Mouse (Mus musculus) intestine, postnatal 0 days (tissue): ENCODE measurements around the gene Tbc1d24. TPM values are rescaled to one million over a fixed set of nuclear protein-coding genes. Genes with fewer than 3 reads are reported as not detected.

Experiments used
- ATAC-seq: fragments of 200-750 bp; cut with Nextera tagmentation; 2 replicates; pipeline ENCODE4 v1.8.0; 2017; ENCODE audit warnings: mild to moderate bottlenecking, moderate TSS enrichment, moderate library complexity
- H3K27ac ChIP-seq: fragments of 300-500 bp; sonication (generic); 2 replicates; pipeline ENCODE4 v1.5.1; 2014; ENCODE audit warnings: mild to moderate bottlenecking, low read depth, low read length, moderate library complexity
- H3K27me3 ChIP-seq: fragments of 300-500 bp; sonication (generic); replicated peaks from 2 replicates; pipeline ENCODE4 v1.6.1; 2014; ENCODE audit warnings: low read length, mixed read lengths; ENCODE audit not compliant: control insufficient read depth, insufficient read depth
- H3K36me3 ChIP-seq: fragments of 300-500 bp; sonication (generic); 2 replicates; pipeline ENCODE4 v1.6.1; 2014; ENCODE audit warnings: mild to moderate bottlenecking, moderate library complexity; ENCODE audit not compliant: control insufficient read depth, insufficient read depth
- H3K4me1 ChIP-seq: fragments of 300-500 bp; sonication (generic); replicated peaks from 2 replicates; pipeline ENCODE4 v1.6.1; 2014; ENCODE audit warnings: antibody characterized with exemption, low read length, mixed read lengths; ENCODE audit not compliant: control insufficient read depth, insufficient read depth
- H3K4me2 ChIP-seq: fragments of 300-500 bp; sonication (generic); replicated peaks from 2 replicates; pipeline ENCODE4 v1.6.1; 2014; ENCODE audit warnings: low read depth, mild to moderate bottlenecking, moderate library complexity
- H3K4me3 ChIP-seq: fragments of 300-500 bp; sonication (generic); 2 replicates; pipeline ENCODE4 v1.5.1; 2014; ENCODE audit warnings: low read depth, low read length
- H3K9ac ChIP-seq: fragments of 300-500 bp; sonication (generic); 2 replicates; pipeline ENCODE4 v1.6.1; 2014; ENCODE audit warnings: mild to moderate bottlenecking, low read depth, low read length
- H3K9me3 ChIP-seq: fragments of 300-500 bp; sonication (generic); 2 replicates; pipeline ENCODE4 v1.6.1; 2016; ENCODE audit warnings: mixed run types; ENCODE audit not compliant: control insufficient read depth
- CTCF ChIP-seq: sonication (generic); IDR thresholded peaks from 2 replicates; pipeline ENCODE4 v1.5.1; 2016; ENCODE audit warnings: low read depth, mild to moderate bottlenecking, control low read depth, antibody characterized with exemption, moderate library complexity
- WGBS: fragments of 180-500 bp; shearing (Covaris S2); extraction: QIAGEN DNeasy Blood & Tissue Kit; methylation state at CpG from one replicate; pipeline ENCODE4 v1.1.7; 2014; 5-methylcytosine and 5-hydroxymethylcytosine counted together
- polyA plus RNA-seq: library from polyadenylated mRNA; unstranded; fragments of >200 nt; fragmentation: Nextera tagmentation; extraction: Ambion mirVana; gene quantifications from 2 replicates; pipeline ENCODE4 v1.2.1, GENCODE M21; 2015

Gene Tbc1d24
- polyA plus RNA-seq, 1 experiment from 2014 or later: 3.1 TPM

DNA sequence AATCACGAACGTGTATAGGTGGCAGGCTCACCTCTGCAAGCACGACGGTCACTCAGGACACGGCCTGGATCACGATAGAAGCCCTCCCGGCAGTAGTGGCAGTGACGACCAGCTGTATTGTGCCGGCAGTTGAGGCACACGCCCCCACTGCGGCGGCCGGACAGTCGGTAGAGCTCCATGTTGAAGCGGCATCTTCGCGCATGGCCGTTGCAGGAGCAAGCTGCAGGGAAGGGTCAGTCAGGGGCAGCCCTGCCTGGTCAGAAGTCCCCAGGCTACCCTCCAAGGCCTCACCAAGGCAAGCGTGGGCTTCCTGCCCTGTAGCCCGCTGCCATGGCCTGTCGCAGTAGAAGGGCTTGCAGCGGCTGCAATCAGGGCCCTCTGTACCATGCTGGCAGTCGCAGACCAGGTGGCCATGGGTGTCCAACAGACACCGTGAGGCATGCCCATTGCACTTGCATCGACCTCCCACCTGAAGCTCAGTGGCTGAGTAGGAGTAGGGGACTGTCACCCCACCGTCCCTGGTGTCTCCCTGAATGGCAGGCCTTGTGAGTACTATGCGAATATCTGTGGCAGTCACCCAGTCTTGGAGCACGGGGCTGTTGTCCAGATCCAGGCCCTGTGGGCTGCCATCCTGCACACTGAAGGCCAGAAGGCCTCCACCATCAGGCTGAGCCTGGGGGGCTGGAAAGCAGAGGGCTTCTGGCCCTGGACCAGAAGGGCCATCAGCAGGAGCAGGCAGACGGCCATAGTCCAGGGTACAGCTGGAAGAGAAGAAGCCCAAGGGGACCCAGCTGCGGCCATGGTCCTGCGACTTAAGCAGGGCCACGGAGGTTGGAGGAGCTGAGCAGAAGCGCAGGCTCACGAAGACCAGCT is 2.6 kb upstream of the Tbc1d24 start:
- Histone ChIP-seq H3K36me3 (no peaks in the 10 kb centered on the region; the same call in 1 of the 2 replicates), H3K4me2 (peak overlapping the region; percentile 67), H3K4me1 (peaks cover 20% of the 10 kb centered on the region), H3K9ac (no peak overlapping the region), H3K9me3 (no peaks in the 10 kb centered on the region), H3K27me3 (peaks cover 14% of the 10 kb centered on the region; the same call in 1 of the 2 replicates), H3K4me3 (no peak overlapping the region; the same call in 1 of the 2 replicates), H3K27ac (no peak overlapping the region)
- no peak for TF ChIP-seq CTCF
- no peak for ATAC-seq
- 70% methylated on average over 34 of the region's 34 CpGs for WGBS

- Histone ChIP-seq H3K4me3 (peak overlapping the region; percentile 21), H3K9ac (no peak overlapping the region), H3K4me1 (peaks cover 15% of the 10 kb centered on the region), H3K9me3 (no peaks in the 10 kb centered on the region), H3K4me2 (peak overlapping the region; percentile 97), H3K27me3 (peaks cover 10% of the 10 kb centered on the region; the same call in 1 of the 2 replicates), H3K36me3 (no peaks in the 10 kb centered on the region; the same call in 1 of the 2 replicates), H3K27ac (no peak overlapping the region)
- peak; percentile 53 for TF ChIP-seq CTCF
- 8% methylated on average over 62 of the region's 62 CpGs for WGBS
- ATAC-seq: no peak
Observed at GRCm38 (mm10) chr17:24206451-24207351, 1.3 kb upstream of the Tbc1d24 start.

- peak overlapping the region; percentile 75; the same call in 1 of the 2 replicates for H3K27ac ChIP-seq
- H3K4me2 ChIP-seq: peak overlapping the region; percentile 97
- H3K4me1 ChIP-seq: peaks cover 13% of the 10 kb centered on the region
- no peaks in the 10 kb centered on the region; the same call in 1 of the 2 replicates for H3K36me3 ChIP-seq
- WGBS: 6% methylated on average over 15 of the region's 15 CpGs
- H3K27me3 ChIP-seq: peaks cover 10% of the 10 kb centered on the region; the same call in 1 of the 2 replicates
- no peak for TF ChIP-seq CTCF
- no peak overlapping the region for H3K9ac ChIP-seq
- H3K4me3 ChIP-seq: peak overlapping the region; percentile 63
- H3K9me3 ChIP-seq: no peaks in the 10 kb centered on the region
- ATAC-seq: no peak; the same call in 1 of the 2 replicates
Observed at GRCm38 (mm10) chr17:24205908-24206361, 573 bp upstream of the Tbc1d24 start.

DNA sequence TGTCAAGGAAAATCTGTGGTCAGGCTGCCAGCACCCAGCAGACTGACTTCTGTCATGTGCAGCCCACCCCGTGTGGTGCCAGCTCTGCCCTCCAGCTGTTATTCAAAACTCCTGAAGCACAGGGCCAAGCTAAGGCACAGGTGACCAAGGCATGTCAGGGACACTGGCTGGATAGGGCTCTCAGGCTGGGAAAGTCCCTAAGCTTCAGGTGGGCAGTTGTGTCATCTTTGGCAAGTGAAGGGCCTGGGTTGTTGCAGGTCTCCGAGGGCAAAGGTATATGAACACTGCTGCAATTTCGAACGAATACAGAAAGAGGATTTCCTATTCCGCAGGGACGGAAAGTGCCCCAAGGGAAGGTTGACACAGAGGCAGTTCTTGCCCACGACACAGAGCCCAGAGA is 516 bp downstream of the Tbc1d24 start:
- H3K27ac ChIP-seq: peak overlapping the region; percentile 75
- H3K9ac ChIP-seq: peak overlapping the region; percentile 41; the same call in 1 of the 2 replicates
- peaks cover 18% of the 10 kb centered on the region for H3K4me1 ChIP-seq
- whole genome bisulfite sequencing: 9% methylated on average over 7 of the region's 7 CpGs
- ATAC-seq: no peak
- H3K4me2 ChIP-seq: peak overlapping the region; percentile 97
- H3K4me3 ChIP-seq: peak overlapping the region; percentile 63
- no peak for TF ChIP-seq CTCF
- H3K9me3 ChIP-seq: no peaks in the 10 kb centered on the region
- H3K36me3 ChIP-seq: no peaks in the 10 kb centered on the region; the same call in 1 of the 2 replicates
- H3K27me3 ChIP-seq: peaks cover 10% of the 10 kb centered on the region; the same call in 1 of the 2 replicates

- Histone ChIP-seq H3K9me3 (no peaks in the 10 kb centered on the region), H3K9ac (no peak overlapping the region), H3K4me1 (peaks cover 18% of the 10 kb centered on the region), H3K27ac (peak overlapping the region; percentile 46; the same call in 1 of the 2 replicates), H3K4me2 (peak overlapping the region; percentile 97), H3K36me3 (no peaks in the 10 kb centered on the region; the same call in 1 of the 2 replicates), H3K4me3 (no peak overlapping the region), H3K27me3 (peaks cover 10% of the 10 kb centered on the region; the same call in 1 of the 2 replicates)
- no peak for TF ChIP-seq CTCF
- ATAC-seq: no peak
- WGBS: 34% methylated on average over 3 of the region's 3 CpGs
Observed at GRCm38 (mm10) chr17:24203611-24204534, 1.5 kb downstream of the Tbc1d24 start.
